Mouse (Mus musculus) liver, adult 2 months (tissue): ENCODE measurements around the gene Trim67.

Source experiments
- CTCF ChIP-seq: fragments of 200-500 bp; IDR thresholded peaks from 2 replicates; pipeline ENCODE4 v1.5.1; 2011; ENCODE audit warnings: low read depth, low read length, control low read depth
- POLR2A ChIP-seq: fragments of 200-500 bp; IDR thresholded peaks from 2 replicates; pipeline ENCODE4 v1.6.1; 2011; ENCODE audit warnings: low read length, control low read depth; ENCODE audit not compliant: insufficient read depth; ENCODE audit errors: extremely low read depth

GRCm38 (mm10) chr8:124746661-124747060 is 46.2 kb upstream of the Trim67 start:
- no peak for TF ChIP-seq CTCF
- TF ChIP-seq POLR2A: no peak
